Mouse (Mus musculus): Measurements from ENCODE around the gene Fzd1.

Gene Fzd1

DNA sequence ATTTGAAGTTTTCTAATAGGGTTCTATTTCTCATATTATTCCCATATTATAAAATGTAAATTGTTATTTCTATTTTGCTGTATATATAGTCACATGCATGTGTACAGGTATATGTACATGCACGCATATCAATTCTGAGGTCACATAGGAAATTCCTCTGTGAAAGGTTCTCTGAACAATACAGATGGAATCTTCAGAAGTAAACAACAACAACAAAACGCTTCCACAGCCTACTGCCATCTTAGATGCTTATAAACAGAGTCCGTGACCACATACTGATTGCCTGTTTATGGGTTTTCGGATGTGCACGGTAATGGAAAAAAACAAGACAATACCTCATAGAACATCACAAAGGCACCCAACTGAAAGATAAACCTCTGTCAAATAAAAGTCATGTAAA lies 4.7 kb downstream of the Fzd1 start:
- no peak for DNase-seq (ENCODE audit: low spot score)

DNA sequence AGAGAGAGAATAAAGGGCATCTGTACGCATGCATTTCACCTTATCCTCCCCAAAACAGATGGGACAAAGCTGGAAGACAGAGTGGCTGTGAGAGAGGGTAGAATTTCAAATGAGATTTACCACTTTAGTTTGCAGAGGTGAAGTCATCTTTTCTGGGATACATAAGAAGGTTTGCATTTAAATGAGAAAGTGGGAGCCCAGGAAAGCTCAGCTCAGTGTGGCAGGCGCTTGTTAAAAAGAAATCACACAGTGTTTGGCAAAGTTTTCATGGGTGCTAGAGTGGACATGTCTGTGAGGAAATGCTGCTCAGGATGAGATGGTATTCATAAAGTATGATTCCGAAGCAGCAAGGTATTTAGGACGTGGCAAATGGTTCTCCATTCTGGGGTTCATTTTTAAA lies 15.1 kb downstream of the Fzd1 start:
- DNase-seq (ENCODE audit: low spot score) = no peak

DNA sequence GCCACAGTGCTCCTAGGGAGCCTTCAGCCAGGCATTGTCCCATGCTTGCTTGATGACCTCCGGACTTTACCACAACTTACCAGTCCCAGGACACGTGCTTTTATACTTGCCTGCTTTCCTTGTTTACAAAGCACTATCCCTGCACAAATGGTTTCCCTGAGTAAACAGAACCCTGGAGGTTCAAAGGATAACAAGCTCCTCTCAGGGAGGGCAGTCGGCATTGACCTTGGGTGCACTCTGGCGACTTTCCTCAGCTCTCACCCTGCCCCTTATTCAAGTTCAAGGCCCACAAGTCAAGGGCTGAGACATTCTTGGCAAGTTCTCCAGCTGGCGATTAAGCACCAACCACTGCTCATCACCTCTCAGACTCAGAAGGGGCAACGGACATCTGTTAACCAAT lies 20.8 kb downstream of the Fzd1 start:
- no peak for DNase-seq (ENCODE audit: low spot score)

DNA sequence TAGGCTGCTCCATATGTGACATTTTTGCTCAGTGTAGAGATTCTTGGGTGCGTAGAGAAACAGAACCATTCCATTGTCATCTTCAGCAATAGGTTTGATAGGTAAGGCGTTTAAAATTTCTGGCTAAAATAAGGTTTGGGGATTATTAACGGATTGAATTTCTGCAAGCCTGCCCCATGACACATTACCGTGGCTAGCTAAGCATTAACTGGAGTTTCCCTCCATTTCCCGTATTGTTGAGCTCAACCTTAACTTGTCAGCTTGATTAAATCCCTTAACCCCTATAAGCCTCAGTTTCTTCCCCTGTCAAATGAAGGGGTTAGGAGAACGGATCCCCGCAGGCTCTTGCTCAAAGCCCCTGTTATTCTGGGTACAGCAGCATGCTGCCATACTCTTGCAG lies 22.4 kb downstream of the Fzd1 start:
- DNase-seq (ENCODE audit: low spot score) = no peak

DNA sequence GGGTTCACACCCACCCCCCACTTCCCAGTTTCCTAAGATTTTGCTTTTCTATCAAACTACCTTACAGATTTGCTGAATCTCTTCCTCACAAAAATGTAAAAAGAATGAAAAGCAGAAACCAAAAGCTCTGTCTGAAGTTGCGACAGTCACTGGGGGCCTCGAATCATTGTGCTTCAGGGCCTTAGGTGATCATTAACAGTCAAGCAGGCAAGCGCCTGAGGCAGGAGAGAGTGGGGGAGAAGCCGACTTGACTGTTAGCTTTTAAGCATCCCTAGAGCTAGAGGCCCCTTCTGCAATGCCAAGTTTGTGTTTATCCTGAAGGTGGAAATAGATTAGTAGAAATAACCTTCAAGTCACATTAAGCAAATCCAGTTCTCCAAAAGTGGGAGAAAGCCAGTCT lies 24.6 kb downstream of the Fzd1 start:
- DNase-seq (ENCODE audit: low spot score) = no peak

DNA sequence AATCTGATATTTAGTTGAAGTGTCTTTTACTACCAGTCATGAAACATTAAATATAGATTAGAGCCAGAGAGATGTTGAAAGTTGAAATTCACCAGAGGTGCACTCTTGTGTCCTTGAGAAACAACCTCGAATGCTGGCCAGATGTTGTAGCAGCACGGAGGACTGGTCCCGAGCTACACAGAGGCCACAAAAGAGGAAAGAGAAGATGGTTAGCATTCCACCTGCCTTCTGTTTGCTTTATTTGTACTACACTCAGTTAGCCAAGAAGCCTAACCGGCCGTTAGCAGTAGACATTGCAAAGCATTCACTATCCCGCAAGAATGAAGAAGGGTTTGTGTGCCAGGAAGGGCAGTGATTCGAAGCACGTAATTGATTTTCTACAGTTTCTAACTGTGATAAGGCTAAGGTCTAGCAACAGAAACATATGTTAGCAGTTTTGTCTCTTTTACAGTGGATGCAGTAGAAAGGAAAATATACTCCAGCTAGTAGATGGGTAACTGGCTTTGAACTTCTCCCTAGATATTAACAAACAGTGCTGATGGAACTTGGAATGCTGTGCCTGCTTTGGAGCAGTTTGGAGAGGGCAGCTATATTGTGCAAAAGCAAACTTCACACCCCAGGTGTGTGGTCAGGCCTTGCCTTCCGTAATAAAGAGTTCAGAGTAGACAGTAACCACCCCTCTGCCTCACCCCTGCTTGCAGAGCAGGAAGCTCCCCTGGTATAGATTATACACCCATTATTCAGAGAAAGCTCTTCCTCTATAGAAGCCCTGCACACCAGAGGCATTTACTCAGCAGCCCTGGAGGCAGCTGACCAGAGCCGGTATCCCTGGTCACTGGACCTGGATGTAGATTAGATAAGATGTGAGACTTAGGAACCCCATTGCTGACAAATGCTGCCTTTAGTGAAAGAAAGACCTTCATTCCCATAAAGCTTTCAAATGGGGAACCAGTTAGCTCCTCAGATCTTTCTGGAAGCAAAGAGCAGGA lies 25.3 kb downstream of the Fzd1 start:
- no peak for DNase-seq (ENCODE audit: low spot score)

DNA sequence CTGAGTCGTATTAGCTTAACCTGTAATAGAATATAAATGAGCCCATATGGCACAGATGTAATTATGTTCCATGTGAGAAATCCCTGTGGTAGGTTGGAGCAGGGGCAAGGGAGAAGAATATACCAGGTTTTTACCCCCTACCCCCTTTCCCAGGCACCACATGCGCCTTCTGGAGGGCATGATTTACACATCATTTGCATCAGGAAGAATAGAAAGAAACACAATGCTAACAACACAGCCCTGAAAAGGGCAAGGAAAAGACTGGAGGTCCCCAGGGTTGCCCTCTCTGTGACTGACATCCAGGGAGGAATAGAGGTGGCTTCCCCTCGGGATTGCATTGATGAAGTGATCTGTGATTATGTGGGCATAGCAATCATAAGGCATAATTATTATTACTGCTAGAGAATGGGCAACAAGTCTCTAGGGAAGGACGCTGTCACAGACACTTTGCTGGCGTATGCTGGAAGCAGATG lies 26.1 kb downstream of the Fzd1 start:
- DNase-seq (ENCODE audit: low spot score) = no peak

DNA sequence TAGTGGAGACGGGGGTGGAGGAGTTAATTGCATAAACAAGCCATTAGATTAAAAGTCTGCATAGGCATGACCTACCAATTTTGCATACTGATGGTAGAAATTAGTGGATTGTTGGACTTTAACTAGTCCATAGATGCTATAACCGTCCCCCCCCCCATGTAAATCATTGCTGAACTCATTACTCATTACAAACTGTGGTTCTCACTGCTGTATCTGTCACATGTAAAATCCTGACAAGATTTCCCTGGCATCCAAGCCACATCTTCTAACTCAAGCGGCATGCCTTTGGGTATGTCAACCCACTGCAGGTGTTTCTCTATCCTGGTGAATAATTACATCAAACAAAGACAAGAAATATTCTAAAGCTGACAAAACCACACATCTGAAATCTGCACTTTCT lies 26.8 kb downstream of the Fzd1 start:
- no peak for DNase-seq (ENCODE audit: low spot score)

Measured in urinary bladder, postnatal 25 days (tissue).